Mouse (Mus musculus) layer of hippocampus, adult 2 months (tissue): Measurements from ENCODE around the gene Tspan9. TPM values are rescaled to one million over a fixed set of nuclear protein-coding genes. Genes with fewer than 3 reads are reported as not detected.

Source experiments
- DNase-seq, 2 experiments: peaks; one replicate each; pipeline ENCODE4 v3.0.0; 2022; ENCODE audit warnings: low spot score in 2 of 2
- H3K27ac ChIP-seq: fragments of 200-600 bp; 2 replicates; pipeline ENCODE4 v1.8.1; 2022
- H3K4me3 ChIP-seq: fragments of 200-600 bp; 2 replicates; pipeline ENCODE4 v1.8.1; 2022; ENCODE audit warnings: mild to moderate bottlenecking
- CTCF ChIP-seq: fragments of 200-600 bp; conservative IDR thresholded peaks from 2 replicates; pipeline ENCODE4 v1.8.1; 2022; ENCODE audit warnings: antibody characterized with exemption, mild to moderate bottlenecking, moderate library complexity
- long read RNA-seq, 2 experiments: library from polyadenylated mRNA; stranded (forward); transcript quantifications; one replicate each; pipeline ENCODE4 v2.0.0; 2021; ENCODE audit warnings: borderline mapping rate in 2 of 2
- total RNA-seq, 2 experiments: library from RNA; stranded (reverse); gene quantifications; 2 replicates each; pipeline ENCODE4 v1.2.3; 2021

Tspan9 gene
- 10 to 100 TPM; 42.2 to 45.6 TPM for total RNA-seq
- long read RNA-seq, experiment 1, partial matches to known transcripts, result 6 of 61 reads
- long read RNA-seq, experiment 1, other reads (novel, unspliced or antisense), result 53 of 61 reads
- long read RNA-seq, experiment 2, transcript Tspan9-201 (9 exons, 1,405 nt), result major isoform, 5 of 69 reads
- long read RNA-seq, experiment 2, partial matches to known transcripts, result 5 of 69 reads
- long read RNA-seq, experiment 2, other reads (novel, unspliced or antisense), result 59 of 69 reads

DNA sequence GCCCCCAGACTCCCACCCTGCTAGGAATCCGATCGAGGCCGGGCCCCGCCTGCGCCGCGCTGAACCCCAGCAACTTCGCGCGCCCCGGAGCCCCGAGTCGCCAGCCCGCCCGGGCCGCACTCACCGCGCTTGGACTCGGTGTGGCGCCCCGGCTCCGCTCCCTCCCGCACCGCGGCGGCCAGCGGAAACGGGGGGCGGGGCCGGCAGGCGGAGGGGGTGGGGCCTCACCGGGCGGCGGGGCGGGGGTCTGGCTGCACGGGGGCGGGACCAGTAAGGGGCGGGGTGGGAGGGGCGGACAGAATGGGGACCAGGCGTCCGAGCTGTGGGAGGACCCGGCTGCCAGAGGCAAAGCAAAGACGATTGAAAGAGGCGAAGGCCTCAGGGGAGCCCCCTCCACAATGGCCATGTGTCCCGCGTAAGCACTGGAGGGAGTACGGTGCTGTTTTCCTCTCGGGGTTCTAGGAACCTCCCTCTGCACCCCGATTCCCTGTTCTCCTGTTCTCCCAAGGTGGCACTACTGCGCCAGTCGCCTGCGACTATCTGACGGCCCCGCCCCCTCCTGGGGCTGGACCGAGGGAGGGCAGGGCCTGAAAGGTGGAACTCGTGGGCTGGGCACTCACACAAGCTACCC lies at the start of gene Tspan9:
Tspan9 (minus strand) TSS at position 205 of the 631 bp plus-strand sequence.
- Histone ChIP-seq H3K27ac (peak within 1 kb of the TSS; percentile 80), H3K4me3 (peak within 1 kb of the TSS; percentile 68)
- DNase-seq, result peak; percentile 43 to 44
- peak; percentile 39 for TF ChIP-seq CTCF

DNA sequence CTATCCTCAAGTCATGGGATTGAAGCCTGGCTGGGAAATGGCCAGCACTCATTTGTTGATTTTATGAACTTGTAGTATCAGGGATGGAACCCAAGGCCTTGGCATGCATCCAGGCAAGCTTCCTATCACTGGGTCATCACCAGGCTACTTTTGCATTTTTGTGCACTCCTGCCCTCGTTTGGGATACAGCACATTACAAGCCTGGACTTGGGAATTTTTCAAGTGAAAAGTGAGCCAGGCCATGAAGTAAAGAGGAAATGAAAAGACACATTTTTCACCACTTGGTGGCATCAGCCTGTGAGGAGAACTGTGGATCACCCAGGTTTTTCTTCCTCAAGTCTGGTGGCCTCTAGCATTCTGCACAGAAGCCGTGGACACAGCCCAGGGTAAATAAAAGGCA lies 40.1 kb upstream of the Tspan9 start:
- Histone ChIP-seq H3K27ac (no peak overlapping the region), H3K4me3 (no peak overlapping the region)
- no peak for DNase-seq
- peak; percentile 62 for TF ChIP-seq CTCF

DNA sequence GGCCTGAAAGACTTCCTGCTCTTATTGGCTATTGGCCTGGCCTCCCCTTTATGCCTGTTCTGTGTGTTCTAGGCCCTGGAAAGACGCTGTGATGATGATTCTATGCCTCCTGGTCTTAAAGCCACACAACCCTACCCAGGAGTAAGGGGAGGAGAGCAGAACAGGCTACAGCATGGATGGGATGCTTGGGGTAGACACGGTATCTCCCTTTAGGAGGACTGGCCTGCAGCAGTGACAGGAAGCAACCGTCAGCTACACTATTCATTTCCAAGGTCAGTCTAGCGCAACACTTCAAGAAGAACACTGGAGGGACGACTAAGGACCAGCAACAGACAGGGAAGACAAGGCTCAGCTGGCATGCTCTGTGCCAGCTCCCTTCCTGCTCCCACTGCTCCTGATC lies 37.8 kb upstream of the Tspan9 start:
- H3K4me3 ChIP-seq, result no peak overlapping the region
- TF ChIP-seq CTCF, result no peak
- DNase-seq, result no peak
- no peak overlapping the region for H3K27ac ChIP-seq

DNA sequence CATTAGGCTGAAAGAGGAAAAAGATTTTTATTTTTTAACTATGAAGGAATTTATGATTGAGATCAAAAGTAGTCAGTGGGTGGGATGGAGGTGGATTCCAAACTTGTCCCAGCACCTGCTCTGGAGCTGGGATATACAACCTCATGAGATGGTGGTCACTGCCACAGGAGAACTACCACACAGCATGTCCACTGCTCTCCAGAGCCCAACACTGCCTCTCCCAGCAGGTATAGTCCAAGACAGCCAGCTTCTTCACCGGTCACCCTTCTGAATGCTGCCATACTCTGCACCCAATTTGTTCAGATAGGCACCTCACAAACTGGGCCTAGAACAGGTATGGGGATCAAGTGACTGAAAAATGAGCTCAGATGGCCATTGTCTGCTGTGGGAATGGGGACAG lies 36.3 kb upstream of the Tspan9 start:
- no peak for TF ChIP-seq CTCF
- H3K27ac ChIP-seq, result no peak overlapping the region
- H3K4me3 ChIP-seq, result no peak overlapping the region
- DNase-seq, result no peak

DNA sequence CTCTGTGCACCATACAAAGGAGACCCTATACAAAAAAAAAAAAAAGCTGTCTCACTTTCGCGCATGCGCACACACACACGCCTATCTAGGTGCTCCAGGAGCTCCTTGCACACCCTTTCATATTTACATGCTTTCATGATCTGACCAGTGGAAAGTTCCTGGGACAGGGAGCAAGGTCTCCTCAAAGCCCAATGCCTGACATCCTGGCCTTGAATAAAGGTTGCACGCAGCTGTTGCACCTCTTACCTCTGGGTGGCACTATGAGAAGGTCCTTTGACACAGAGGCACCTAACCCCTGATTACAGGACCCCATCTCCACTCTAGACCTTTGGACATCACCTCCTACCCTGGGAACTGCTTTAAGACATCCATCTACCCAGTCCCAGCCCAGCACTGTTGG lies 35.9 kb upstream of the Tspan9 start:
- H3K4me3 ChIP-seq, result no peak overlapping the region
- DNase-seq, result no peak
- no peak overlapping the region for H3K27ac ChIP-seq
- peak; percentile 42 for TF ChIP-seq CTCF

DNA sequence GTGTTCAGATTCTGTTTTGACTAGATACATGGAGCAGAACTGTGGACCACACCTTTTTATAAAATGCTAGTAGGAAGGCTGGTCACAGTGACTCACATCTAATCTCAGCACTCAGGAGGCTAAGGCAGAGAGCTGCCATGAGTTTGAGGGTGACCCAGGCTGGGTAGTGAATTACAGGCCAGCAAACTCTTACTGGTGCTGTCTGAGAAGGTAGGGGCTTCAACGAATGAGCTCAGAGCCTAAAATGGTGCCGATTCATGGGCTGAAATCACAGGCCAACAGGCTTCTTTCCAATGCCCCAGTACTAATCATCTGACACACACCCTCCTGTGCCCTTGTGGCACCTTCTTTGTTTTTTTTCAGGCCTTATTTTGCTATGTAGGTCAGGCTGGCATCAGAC lies 35.3 kb upstream of the Tspan9 start:
- no peak for TF ChIP-seq CTCF
- H3K4me3 ChIP-seq, result no peak overlapping the region
- no peak overlapping the region for H3K27ac ChIP-seq
- DNase-seq, result no peak

DNA sequence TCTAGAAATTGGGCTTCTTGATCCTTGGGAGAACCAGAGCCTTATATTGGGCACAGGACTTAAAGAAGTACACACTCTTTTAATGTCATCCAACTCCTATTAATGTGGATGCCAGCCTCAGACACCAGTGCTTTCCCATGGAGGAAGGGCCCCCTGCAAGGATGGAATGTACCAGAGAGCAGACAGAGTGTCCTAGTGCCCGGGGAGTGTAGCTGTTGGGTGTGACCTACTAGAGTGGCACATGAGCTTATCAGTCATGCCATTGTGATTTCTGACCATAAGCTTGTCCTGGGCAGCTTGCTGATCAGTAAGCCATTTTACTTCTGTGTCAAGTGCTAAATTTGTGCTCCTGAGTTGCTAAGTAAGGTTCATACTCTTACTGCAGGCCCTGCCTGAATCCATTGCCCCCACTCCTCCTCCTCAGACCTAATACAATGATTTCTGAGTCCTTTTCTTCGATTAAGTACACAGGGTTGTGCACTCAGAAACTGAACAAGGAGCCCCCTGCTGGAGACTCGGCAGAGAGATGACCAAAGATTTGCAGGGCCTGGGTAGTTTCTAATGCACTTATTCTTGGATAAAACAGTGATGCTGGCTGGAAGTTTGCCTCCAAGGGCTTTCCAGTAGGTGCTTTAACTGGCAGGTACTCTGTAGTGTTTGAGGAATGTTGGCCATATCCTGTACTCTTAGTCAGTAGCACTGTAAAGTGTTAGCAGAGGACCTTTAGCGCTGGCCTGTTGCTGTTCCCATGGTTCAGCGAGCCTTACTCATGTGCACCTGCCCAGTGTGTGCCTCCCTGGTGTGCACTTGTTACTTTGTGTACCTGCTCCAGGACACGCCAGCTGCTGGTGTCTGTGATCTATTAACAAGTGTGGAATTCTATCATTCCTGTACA lies 25.6 kb upstream of the Tspan9 start:
- peak in 1 of 2 experiments; percentile 30 for DNase-seq
- no peak overlapping the region for H3K4me3 ChIP-seq
- H3K27ac ChIP-seq, result no peak overlapping the region
- peak; percentile 77 for TF ChIP-seq CTCF

DNA sequence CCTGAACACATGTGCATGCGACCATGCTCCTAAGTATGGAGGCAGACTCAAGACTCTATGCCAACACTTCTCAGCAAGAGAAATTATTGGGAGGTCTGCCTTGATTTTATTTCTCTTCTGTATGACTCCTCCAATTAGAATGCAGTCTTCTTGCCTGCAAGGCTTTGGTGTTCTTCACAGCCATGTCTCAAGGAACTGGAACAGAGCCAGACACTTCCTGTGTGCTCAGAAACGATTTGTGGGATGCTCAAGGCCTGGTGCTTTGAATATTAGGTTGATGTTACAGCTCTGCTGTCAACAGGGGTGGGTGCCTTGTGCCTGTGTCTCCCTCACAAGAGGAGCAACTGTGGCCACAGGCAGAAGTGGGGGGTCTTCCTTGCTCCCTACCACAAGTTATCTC lies 22.2 kb upstream of the Tspan9 start:
- Histone ChIP-seq H3K4me3 (no peak overlapping the region), H3K27ac (0 out of 2 replicates have a peak overlapping the region, but pooled peaks have one; percentile 14)
- no peak for TF ChIP-seq CTCF
- DNase-seq, result peak in 1 of 2 experiments; percentile 8

DNA sequence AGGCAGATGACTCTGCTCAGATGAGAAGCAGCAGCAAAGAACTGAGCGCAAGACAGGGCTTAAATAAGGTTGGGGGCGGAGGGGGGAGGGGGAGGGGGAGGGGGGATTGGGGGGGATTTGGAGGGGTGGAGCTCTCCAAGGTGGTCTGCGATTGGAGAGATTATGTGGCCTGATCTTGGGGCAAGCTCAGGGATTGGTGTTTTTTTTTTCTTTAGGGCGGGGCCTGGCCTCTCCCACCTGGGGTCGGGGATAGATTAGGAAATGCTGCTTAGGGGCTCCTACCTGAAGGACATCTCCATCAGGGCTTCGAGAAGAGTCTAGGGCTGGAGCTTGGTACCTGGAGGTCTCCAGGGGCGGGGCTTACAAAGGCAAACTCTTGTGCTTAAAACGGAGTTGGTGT lies 21.2 kb upstream of the Tspan9 start:
- no peak overlapping the region for H3K4me3 ChIP-seq
- no peak overlapping the region for H3K27ac ChIP-seq
- no peak for TF ChIP-seq CTCF
- DNase-seq, result no peak

DNA sequence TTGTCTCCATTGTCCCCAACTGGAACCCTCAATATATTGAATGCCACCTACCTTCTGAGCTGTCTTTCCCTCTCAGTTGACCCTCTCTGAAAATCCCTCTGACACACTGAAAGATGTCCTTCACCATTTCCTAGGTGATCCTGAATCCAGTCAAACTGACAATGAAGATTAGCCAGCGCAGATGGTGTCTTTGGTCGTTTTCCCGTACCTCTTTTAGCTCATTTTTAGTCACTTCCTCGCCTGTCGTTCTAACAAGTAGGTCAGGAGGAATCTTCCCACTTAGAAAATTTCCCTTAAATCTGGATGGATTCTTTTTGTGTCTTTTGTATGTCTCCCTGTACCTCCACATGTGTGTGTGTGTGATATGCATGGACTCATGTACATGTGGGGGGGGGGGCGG lies 15.7 kb upstream of the Tspan9 start:
- peak in 1 of 2 experiments; percentile 14 for DNase-seq
- no peak for TF ChIP-seq CTCF
- 0 out of 2 replicates have a peak overlapping the region, but pooled peaks have one; percentile 48 for H3K27ac ChIP-seq

DNA sequence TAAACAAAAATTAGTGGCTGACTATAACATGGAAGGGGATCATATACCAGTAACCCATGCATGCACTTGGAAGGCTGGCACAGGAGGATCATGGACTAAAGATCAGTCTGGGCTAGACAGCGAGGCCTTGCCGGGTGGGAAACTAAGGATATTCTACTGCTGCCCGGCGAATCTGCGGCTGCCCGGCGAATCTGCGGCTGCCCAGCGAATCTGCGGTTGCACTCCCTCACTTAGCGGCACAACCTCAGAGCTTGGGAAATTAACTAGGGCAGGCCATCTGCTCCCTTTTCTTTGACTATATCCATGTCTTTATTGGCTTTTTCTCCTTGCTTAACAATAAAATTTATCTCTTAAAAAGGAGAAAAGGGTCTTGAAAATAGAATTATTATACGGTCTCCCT lies 14.6 kb upstream of the Tspan9 start:
- DNase-seq, result no peak
- no peak for TF ChIP-seq CTCF
- Histone ChIP-seq H3K27ac (peak overlapping the region; percentile 28; the same call in 1 of the 2 replicates), H3K4me3 (no peak overlapping the region)

More for the DNA sequence above, 15.7 kb upstream of the Tspan9 start:
- no peak overlapping the region for H3K4me3 ChIP-seq

DNA sequence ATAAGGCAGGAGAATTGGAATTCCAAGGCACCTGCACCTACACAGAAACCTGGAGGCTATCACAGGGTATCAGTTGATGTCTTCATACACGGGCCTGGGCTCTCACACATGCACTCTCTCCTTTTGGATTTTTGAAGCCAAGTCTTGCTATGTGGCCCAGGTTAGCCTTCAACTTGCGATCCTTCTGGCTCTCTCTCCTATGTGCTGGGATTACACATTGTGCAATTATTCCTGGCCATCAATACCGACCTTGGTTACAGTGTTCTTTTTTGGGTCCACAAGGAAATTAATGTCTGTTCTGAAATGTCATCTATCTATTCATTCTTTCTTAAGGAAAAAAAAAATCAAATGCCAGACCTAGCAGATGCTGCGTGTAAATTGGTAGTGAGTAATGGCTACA lies 13.1 kb upstream of the Tspan9 start:
- DNase-seq, result no peak
- H3K27ac ChIP-seq, result no peak overlapping the region
- H3K4me3 ChIP-seq, result no peak overlapping the region
- no peak for TF ChIP-seq CTCF

DNA sequence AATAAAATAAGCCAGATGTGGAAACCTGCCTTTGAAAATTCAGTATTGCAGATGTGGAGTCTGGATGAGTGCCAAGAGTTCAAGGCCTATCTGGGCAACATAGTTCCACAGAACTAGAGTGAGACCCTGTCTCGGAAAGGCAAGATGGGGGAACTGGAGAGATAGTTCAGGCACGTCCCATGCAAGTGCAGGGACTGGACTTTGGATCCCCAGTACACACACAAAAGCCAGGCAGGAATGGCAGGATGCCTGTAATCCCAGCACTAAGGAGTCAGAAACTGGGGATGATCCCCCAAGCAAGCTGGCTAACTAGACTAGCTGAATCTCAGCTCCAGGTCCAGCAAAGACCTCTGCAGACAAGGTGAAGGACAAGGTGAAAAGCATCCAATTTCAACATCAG lies 12.5 kb upstream of the Tspan9 start:
- DNase-seq, result no peak
- Histone ChIP-seq H3K27ac (no peak overlapping the region), H3K4me3 (no peak overlapping the region)
- no peak for TF ChIP-seq CTCF
